Mouse (Mus musculus) spleen, postnatal 10 days (tissue): ENCODE results near the gene Fam205c.
A peak's percentile ranks its signal among the peaks of the same experiment; 100 is the strongest.

ENCODE experiments used
- DNase-seq, 2 experiments: peaks; one replicate each; pipeline ENCODE4 v3.0.0; 2021 to 2022; ENCODE audit warnings: low spot score in 2 of 2

Fam205c gene

DNA sequence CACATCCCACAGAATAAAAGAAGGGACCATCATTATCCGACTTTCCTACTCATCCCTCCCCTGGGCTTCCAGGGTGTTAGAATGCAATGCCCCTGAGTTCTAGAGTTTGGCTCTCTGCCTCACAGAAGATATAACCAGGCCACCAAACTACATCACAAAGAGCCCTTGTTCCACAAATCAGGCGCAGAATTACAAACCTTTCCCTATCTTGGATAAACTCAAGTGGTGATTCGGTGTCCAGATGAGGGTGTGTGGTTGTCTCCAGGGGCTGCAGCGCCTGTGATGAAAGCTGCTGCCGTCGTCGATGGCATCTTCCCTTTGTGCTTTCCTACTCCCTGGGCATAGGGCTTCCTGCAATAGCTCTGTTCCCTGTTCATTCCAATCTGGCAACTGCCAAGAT lies at the start of gene Fam205c:
Fam205c (minus strand) TSS at position 101 of the 400 bp plus-strand sequence.
- DNase-seq, result no peak

DNA sequence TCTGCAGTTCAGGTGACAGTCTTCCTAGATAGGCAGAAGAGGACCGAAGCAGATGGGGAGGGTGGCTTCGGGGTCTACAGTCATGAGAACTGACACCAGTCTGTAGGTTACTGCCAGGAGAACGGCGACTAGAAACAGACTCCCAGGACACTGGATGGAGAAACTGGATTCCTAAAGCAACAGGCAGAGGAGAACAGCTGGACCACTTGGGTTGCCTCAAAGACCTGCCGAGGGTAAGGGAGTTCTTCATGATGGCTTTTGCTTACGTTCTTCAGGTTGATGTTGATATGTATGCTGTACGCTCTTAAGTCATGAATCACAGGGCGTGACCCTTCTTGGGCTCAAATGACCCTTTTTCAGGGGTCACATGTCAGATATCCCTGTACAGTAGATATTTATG lies 48.4 kb upstream of the Fam205c start:
- no peak for DNase-seq

DNA sequence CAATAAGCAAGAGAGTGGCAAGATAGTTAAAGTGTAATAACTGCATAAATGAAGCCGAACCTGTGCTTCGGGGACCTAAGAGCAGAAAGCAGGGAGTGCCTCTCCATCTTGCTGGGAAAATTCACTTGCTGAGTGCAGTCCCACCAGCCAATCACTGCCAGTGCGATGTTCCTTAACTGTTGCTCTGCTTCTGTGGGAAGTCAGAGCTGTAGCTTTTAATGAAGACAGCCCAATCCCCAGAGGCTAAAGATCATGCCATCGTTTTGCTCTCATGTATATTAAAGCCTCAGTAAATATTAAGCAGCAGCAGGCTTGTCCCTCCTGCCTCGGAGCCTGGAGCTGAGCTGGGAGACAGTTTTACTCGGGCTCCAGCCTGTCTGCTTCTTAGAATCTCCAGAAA lies 48.0 kb upstream of the Fam205c start:
- no peak for DNase-seq

DNA sequence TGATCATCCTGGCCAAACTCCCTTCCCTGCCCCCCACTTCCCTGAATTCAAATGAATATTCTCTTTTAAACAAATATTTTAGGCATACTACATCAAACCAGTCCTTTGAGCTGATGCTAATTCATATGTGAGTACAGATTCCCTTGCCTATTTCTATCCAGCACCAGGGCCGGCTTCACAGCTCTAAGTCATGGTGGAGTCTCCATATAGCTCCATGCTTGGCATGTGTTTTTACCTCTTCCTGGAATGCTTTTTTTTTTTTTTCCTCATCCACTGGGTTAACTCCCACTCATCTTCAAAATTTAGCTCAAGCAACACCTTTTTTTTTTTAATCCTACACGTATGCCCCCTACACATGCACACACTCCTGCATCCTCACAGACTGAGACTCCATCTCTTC lies 47.5 kb upstream of the Fam205c start:
- no peak for DNase-seq

DNA sequence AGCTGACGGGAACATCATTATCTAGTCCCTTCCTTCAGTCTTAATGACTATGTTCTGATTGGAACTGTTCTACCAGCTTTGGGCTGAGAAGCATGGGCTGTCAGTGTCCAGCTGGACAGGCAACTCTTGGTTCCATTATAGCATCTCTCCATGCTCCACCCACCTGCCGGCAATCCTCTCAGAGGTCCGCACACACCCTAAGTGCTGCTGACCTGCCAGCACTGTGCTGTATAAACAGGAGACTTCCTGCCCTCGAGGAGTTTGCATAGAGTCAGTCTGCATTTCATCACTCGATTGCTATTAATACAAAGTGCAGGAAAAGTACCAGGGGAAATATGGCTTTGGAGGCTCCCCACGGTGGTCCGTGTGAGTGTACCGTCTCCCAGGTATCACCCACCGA lies 46.7 kb upstream of the Fam205c start:
- no peak for DNase-seq

DNA sequence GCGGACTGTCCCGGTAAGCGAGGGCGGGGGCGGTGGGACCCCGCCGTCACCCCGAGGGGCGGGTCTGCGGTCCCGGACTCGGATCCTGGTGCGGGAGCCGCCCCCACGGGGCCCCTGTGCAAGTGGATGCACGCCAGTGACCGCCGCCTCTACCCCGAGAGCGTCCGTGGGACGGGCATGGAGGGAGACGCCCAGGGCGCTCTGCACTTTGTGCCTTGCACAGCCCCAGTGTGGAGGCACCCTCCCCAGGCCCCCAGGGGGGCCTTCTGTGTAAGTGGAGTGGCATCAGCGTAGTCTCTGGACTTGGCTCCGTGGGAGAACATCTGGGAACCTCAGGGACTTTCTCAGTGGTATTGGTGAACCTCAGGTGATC lies 43.4 kb upstream of the Fam205c start:
- no peak for DNase-seq

DNA sequence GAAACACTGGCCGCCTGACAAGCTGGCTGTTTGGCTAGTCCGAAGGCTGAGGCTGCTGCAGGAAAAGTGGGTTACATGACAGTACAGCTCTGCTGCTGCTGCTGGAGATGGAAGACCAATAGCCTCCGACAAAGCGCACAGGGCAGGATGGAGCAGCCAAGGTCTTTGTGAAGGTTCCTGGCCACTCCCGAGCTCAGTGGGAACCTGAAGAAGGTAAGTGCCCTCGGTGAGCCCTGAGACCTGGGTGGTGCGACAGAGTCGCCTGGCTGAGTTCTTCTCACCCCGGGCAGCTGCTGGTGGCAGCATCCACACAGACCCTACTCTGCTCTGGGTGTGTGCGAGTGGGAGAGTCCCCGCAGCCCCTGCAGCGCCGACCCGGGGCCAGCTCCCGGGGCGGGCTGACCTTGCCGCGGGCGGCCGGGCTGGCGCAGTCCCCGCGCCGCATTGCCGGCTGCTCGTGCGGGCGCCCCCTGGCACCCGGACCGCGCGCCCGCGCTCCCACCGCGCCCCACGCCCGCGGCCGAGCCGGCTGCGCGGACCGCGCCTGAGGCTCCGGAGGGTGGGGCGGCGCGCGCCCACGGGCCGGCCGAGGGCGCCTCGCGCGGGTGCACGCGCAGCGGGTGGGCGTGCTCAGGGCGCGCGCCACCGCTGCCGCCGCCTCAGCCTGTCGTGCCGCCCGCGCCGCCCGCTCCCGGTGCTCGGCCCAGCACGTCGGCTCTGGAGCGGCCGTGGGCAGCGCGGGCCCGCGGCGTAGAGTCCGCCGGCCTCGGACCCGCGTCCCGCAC lies 42.8 kb upstream of the Fam205c start, which contains the start of gene Phf24:
Phf24 (plus strand) TSS at position 44 of the 785 bp plus-strand sequence.
- DNase-seq, result no peak

DNA sequence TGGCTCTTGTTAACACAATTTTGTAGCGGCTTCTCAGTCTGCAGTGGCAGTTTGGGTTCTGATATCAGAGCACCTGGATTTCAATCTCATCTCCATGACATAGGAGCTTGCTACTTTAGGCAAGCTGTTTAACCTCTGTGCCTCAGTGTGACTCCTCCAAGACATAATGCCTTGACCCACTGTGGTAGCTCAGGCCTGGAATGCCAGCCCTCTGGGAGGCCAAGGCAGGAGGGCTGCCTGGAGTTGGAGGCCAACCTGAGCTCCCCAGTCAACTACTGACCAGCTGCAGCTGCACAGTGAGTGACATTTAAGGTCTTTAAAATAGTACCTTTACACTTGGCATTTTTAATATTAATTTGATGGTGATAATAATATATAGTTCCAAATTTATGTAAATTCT lies 41.9 kb upstream of the Fam205c start:
- DNase-seq, result no peak

DNA sequence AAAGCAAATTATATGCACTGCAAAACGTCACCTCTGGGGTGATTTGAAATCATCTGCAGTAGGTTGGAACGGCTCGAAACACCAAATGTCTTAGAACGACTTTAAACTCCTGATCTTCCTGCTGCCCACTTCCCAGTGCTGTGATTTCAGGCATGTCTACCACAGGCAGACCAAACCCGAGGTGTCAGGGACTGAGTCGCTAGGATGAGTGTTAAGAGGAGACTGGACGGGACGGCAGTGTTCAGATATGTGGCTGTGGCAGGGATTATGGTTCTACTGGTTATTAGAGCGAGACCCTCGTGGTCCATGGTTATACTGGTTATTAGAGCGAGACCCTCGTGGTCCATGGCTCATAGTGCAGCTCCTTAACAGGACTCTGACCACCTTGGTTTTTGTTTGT lies 41.3 kb upstream of the Fam205c start:
- DNase-seq, result no peak

DNA sequence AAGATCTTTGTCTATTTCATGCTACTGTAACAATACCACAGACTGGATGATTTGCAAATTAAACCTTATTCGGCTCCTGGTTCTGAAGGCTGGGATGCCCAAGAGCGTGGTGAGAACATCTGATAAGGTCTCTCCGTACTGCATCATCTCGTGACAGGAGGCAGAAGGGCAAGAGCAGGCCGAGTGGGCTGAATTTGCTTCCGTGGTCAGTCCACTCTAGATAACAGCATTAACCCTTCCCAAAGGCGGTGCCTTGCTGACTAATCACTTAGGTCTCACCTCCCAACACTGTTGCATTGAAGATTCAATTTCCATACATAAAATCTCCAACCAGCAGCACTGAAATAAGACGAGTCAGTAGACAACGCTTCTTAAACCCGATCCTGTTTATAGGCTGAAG lies 39.4 kb upstream of the Fam205c start:
- no peak for DNase-seq

DNA sequence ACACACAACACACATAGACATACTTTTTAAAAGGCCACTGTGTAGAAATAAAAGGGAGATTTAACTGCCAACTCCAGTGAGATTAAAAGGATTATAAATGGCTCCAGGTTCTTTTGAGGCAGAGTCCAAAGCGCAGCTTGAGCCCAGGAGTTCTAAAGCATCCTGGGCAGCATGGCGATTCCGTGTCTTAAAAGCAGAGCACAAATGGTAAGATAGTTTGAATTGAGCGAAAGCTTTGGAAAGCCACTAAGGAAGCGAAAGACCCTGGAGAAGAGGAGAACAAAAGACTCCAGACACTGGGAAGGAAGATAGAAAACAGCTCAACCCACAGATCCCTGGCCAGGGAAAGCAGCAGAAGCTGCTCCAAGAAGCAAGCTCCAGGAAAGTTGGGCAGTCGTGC lies 30.9 kb upstream of the Fam205c start:
- DNase-seq, result no peak

DNA sequence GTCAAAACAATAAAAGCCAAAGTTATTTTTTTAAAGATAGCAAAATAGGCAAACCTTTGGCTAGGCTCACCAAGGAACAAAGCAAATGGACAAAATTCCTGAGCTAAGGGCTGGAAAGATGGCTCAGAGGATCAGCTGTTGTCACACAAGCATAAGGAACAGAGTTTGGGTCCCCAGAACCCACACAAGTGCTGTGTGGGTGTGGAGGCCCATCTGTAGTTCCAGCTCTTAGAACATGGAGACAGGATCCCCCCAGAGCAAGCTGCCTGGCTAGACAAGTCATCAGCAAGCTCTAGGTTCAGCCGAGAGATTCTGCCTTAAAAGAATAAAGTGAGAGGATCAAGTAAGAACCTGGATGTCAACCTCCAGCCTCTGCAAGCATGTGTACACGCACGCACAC lies 30.5 kb upstream of the Fam205c start:
- no peak for DNase-seq

DNA sequence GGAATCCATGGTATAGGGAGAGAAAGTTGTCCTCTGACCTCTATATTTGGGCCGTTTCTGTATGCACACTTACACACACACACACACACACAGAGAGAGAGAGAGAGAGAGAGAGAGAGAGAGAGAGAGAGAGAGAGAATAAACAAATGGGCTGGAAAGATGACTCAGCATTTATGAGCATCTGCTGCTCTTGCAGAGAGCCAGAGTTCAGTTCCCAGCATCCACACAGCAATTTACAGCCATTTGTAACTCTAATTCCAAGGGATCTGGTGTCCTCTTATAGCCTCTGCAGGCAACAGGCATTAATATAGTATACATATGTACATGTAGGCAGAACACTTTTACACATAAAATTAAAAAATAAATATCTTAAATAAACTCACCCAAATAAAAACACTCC lies 29.9 kb upstream of the Fam205c start:
- no peak for DNase-seq

DNA sequence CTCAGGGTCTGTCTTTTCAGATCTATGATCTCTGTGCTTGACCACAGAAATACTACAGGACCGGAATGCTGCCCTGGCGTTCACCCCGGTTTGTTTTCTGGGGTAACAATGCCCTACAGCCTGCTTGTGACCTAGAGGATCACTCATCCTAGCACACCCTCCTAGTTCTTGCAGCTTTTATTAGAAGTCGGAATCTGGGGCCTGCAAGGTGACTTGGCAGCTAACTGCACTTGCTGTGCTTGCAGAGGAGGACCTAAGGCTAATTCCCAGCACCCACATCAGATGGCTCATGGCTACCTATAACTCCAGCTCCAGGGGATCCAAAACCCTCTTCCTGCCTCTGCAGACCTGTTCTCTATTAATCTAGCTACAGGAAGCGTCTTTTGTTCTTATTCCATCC lies 28.7 kb upstream of the Fam205c start:
- DNase-seq, result no peak

DNA sequence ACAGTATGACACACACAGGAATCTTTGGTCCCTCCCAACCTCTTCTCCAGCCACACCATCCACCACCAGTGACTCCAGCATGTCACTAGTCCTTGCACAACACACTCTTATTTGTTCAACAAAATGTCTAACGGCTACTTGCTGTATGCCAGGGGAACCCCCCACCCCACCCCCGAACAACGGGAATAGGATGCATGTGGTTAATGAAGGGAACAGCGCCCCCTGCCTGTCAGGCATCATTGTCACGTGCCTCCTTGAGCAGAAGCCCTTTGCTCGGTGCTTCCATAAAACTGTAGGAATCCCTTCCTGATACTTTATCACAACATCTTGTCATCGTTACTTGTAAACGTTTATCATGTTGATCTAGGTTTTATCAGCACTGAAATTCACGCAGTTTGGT lies 28.1 kb upstream of the Fam205c start:
- peak in 1 of 2 experiments; percentile 75 for DNase-seq

DNA sequence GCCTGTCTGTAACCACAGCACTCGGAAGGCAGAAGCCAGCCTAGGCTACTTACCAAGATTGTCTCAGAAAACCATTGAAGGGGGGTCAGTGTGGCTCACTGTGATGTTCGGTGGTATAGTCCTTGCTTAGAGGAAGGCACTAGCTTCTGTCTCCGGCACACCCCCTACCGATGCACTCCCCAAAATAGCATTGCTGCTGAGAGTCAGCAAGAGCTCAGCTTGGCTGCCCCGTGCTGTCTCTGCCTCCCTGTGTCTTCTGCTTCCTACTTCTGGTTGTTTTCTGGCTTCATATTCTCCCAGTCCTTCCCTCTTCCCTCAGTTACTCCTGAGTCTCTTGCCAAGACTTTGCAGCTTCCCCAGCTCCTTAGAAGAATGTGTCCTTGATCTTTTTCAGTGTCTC lies 26.8 kb upstream of the Fam205c start:
- no peak for DNase-seq

DNA sequence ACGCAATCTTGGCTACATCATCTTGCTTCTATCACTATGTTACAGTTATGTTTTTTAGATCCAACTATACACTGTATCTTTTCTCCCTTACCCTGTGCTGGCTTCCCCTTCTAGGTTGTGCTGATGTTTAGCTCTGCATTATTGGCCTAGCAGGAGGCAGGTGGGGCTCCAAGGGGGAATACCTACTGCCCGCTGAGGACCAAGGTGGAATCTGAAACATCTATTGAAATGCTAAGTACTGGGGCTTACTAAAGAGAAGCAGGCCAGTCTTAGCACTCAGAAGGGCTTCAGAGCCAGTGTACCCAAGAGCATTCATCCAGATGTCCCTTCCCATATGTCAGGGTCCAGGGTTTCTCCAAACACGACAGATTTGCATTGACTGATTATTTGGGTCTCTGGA lies 24.9 kb upstream of the Fam205c start:
- no peak for DNase-seq

DNA sequence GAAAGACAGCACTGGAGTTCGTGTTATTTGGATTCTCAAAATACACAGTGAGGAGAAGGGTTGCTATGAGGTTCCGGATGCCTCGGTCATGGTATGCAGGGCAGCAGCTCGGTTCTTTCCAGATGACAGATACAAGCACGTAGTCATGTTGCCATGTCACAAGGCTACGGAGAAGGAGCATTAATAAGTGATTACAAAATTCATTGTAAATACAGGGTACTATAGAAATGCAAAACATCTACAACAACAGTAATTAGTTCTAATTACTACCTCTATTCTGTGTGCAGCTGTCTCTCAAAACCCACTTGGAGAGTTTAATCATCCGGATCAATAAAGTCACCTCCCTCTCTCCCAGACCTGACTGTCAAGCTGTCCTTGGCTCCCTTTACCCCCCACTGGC lies 21.1 kb upstream of the Fam205c start:
- DNase-seq, result no peak

DNA sequence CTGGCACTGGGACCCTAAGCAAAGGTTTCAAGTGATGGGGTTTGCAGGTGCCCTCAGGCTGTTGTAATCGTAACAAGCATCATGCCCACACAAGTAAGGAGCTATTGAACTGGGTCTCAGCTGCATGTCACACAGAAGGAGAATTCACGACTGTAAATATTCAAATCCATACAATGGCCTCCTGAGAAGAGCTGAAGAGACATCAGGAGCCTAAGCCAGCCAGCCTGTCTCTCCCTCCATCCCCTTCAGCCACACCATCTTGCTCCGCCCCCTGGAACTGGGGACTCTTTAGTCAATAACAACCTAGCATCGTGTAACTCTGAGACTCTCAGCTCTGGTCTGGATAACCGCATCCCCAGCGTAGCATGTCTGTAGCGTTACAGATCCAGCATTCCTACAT lies 17.1 kb upstream of the Fam205c start:
- no peak for DNase-seq

DNA sequence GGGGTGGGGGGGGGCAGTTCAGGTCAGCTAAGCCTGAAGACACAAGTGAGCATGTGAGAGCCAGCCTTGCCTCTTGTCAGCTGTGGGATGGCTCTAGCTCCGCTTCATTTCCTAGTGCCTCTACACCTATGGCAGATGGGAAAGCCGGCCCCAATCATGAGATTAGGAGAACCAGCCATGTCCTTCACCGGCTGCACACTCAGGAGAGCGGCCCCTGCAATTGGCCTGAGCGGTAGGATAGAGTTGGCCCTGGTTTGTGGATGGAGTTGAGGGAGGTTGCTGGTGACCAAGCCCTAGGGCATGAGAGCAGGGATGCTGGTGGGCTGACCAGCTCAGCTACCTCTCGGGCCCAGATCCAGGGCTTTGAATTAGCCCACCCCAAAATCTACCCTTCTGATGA lies 14.8 kb upstream of the Fam205c start:
- no peak for DNase-seq

DNA sequence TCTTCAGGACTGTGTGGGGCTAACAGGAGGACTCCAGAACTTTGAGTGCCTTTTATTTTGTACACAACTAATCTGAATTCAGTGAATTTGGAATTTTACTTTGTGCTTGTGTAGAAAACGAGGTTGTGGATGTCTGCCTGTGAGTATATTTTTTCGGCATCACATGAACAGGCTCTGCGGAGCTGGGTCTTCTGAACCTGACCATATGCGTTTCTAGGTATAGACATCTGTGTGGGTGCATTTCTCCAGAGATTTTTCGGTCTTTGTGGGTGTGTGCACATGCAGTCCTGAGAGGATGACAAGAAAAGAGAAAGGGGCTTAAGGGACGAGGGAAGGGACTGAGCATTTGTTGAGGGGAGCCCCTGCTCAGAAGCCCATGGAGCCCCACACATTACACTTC lies 12.9 kb upstream of the Fam205c start:
- DNase-seq, result no peak

DNA sequence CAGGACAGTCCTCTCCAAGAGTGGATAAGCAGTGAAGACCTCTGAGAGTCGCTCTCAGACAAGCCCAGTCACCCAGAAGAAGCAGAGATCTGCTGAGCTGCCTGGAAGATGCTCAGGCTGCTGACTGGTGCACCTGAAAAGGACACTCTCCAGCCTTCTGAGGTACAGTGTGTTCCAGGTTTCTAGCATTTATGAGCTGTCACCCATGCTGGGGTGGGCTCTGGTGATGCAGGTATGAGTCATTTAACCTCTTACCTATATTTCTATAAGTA lies 6.6 kb upstream of the Fam205c start:
- peak in 1 of 2 experiments; percentile 33 for DNase-seq

DNA sequence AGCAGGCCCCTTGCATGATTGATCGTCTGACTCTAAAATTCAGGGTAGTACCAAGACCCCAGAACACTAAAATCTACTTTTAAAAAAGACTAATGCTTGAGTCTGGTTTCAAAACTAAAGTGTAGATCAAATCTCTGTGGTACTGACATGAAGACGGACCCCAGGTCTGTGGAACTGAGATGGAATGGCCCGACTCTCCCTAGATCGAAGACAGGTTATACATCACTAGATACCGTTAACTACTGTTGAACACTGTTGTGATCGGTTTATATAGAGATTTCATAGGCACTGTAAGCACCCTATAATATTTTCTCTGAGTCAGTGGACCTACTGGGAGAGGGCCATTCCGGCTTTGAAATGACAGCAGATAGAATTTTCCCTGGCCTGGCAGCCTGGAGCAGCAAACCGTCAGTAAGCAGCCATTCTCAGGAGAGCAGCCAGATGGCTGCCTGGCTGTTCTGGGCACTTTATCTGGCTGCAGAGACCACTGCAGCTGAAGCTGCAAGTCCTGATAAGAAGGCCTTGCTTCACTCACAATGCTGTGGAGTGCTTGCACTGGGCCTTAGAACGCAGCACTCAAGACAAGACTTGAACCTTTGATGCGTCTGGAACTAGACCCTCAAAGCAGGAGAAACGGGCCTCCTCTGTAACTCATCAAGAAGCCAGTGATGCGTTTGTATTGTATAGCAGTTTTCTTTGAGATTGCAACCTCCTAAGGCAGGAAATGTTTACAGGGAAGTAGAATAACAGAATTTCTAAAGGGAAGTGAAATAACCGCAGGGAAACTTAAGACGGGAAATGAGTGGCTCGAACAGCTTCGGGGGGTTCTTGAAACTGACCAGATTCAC lies 6.0 kb upstream of the Fam205c start:
- peak; percentile 53 to 78 for DNase-seq
